Mouse (Mus musculus) MEL (cell line): ENCODE results near the gene Zranb3.

Source experiments
- CTCF ChIP-seq, 3 experiments: IDR thresholded peaks in 2 of 3; conservative IDR thresholded peaks in 1 of 3; 2 replicates each; pipeline ENCODE4 v1.5.1; 2011 to 2012; ENCODE audit warnings: low read length in 3 of 3, low read depth in 2 of 3, mild to moderate bottlenecking in 2 of 3, improper control_type of control experiment in 1 of 3, inconsistent platforms in 1 of 3, mixed read lengths in 1 of 3, moderate library complexity in 1 of 3; ENCODE audit not compliant: control insufficient read depth in 1 of 3, insufficient read depth in 1 of 3, poor library complexity in 1 of 3, severe bottlenecking in 1 of 3
- EP300 ChIP-seq, 2 experiments: IDR thresholded peaks; 2 replicates each; pipeline ENCODE4 v1.6.1; 2011; ENCODE audit warnings: improper control_type of control experiment in 2 of 2, low read length in 2 of 2, low read depth in 1 of 2, mild to moderate bottlenecking in 1 of 2
- GABPA ChIP-seq: IDR thresholded peaks from 2 replicates; pipeline ENCODE4 v1.6.1; 2012; ENCODE audit warnings: low read depth, mild to moderate bottlenecking, inconsistent platforms, low read length, improper control_type of control experiment, moderate library complexity
- GATA1 ChIP-seq: IDR thresholded peaks from 2 replicates; pipeline ENCODE4 v1.6.1; 2011; ENCODE audit warnings: low read depth, low read length, improper control_type of control experiment
- HCFC1 ChIP-seq: IDR thresholded peaks from 2 replicates; pipeline ENCODE4 v1.6.1; 2012; ENCODE audit warnings: low read depth, mild to moderate bottlenecking, inconsistent platforms, low read length, improper control_type of control experiment, moderate library complexity
- JUND ChIP-seq: IDR thresholded peaks from 2 replicates; pipeline ENCODE4 v1.6.1; 2011; ENCODE audit warnings: low read depth, mild to moderate bottlenecking, improper control_type of control experiment, low read length
- MAFK ChIP-seq: IDR thresholded peaks from 2 replicates; pipeline ENCODE4 v1.6.1; 2011; ENCODE audit warnings: low read depth, mild to moderate bottlenecking, low read length, improper control_type of control experiment, borderline replicate concordance
- NRF1 ChIP-seq: IDR thresholded peaks from 2 replicates; pipeline ENCODE4 v1.6.1; 2014; ENCODE audit warnings: low read depth, mild to moderate bottlenecking, inconsistent platforms, low read length, improper control_type of control experiment, moderate library complexity; ENCODE audit not compliant: poor library complexity, insufficient read depth, severe bottlenecking
- POLR2A ChIP-seq, 2 experiments: IDR thresholded peaks; 2 replicates each; pipeline ENCODE4 v1.6.1; 2011 to 2012; ENCODE audit warnings: low read length in 2 of 2, mild to moderate bottlenecking in 2 of 2, control low read depth in 1 of 2, improper control_type of control experiment in 1 of 2, low read depth in 1 of 2, moderate library complexity in 1 of 2; ENCODE audit not compliant: control insufficient read depth in 1 of 2, insufficient read depth in 1 of 2, poor library complexity in 1 of 2
- POLR2AphosphoS2 ChIP-seq: IDR thresholded peaks from 2 replicates; pipeline ENCODE4 v1.6.1; 2011; ENCODE audit warnings: low read length, improper control_type of control experiment
- RAD21 ChIP-seq: IDR thresholded peaks from 2 replicates; pipeline ENCODE4 v1.6.1; 2011; ENCODE audit warnings: mild to moderate bottlenecking, low read depth, low read length, improper control_type of control experiment
- RCOR1 ChIP-seq: IDR thresholded peaks from 2 replicates; pipeline ENCODE4 v1.6.1; 2012; ENCODE audit warnings: low read depth, mild to moderate bottlenecking, inconsistent platforms, low read length, improper control_type of control experiment
- UBTF ChIP-seq: IDR thresholded peaks from 2 replicates; pipeline ENCODE4 v1.6.1; 2012; ENCODE audit warnings: low read depth, mild to moderate bottlenecking, inconsistent platforms, low read length, improper control_type of control experiment, moderate library complexity, borderline replicate concordance; ENCODE audit not compliant: insufficient read depth

GRCm38 (mm10) chr1:128077788-128078187 is 25.1 kb downstream of the Zranb3 start:
- TF ChIP-seq HCFC1 (no peak), CTCF (IDR thresholded peaks at IDR 0.05 in 2 of 3, conservative IDR thresholded peaks at IDR 0.05 in 1 of 3; ENCODE audit: control insufficient read depth in 1 of 3, insufficient read depth in 1 of 3, low read depth in 2 of 3, low read length in 3 of 3, poor library complexity in 1 of 3, severe bottlenecking in 1 of 3) (no peak), UBTF (no peak), GABPA (no peak), EP300 (IDR thresholded peaks at IDR 0.05; ENCODE audit: low read depth in 1 of 2, low read length in 2 of 2) (no peak), RAD21 (no peak), GATA1 (no peak), POLR2A (IDR thresholded peaks at IDR 0.05; ENCODE audit: control insufficient read depth in 1 of 2, insufficient read depth in 1 of 2, low read depth in 1 of 2, low read length in 2 of 2, poor library complexity in 1 of 2) (no peak), NRF1 (no peak), POLR2AphosphoS2 (no peak), JUND (no peak), RCOR1 (no peak), MAFK (no peak)
